Mouse (Mus musculus): ENCODE results near the gene Nrp2. TPM values are rescaled to one million over a fixed set of nuclear protein-coding genes. Genes with fewer than 3 reads are reported as not detected.

Nrp2 gene
- polyA plus RNA-seq, 1 experiment from 2014 or later, result 29.3 TPM

- Histone ChIP-seq H3K9me3 (ENCODE audit: control insufficient read depth, low read length) (no peaks in the 10 kb centered on the region), H3K27ac (ENCODE audit: low read depth, low read length) (no peak overlapping the region), H3K27me3 (ENCODE audit: control insufficient read depth, insufficient read depth, low read length) (no peaks in the 10 kb centered on the region), H3K4me3 (ENCODE audit: low read depth, low read length) (no peak overlapping the region), H3K36me3 (ENCODE audit: control insufficient read depth, insufficient read depth, low read length) (0 out of 2 replicates have a peak, but pooled peaks cover 2% of the 10 kb centered on the region), H3K4me1 (replicated peaks; ENCODE audit: control insufficient read depth, insufficient read depth, low read length) (no peaks in the 10 kb centered on the region), H3K9ac (ENCODE audit: low read depth, low read length) (no peak overlapping the region), H3K4me2 (replicated peaks; ENCODE audit: low read depth, low read length) (no peak overlapping the region)
- ATAC-seq (ENCODE audit: low FRiP score) (no peak), DNase-seq (ENCODE audit: low spot score) (no peak)
- WGBS, result 75% methylated on average over 3 of the region's 3 CpGs
Measured at GRCm38 (mm10) chr1:62801842-62802241, 98.8 kb downstream of the Nrp2 start.

- no peaks in the 10 kb centered on the region for H3K9me3 ChIP-seq (ENCODE audit: control insufficient read depth, low read length)
- H3K4me2 ChIP-seq (replicated peaks; ENCODE audit: low read depth, low read length), result no peak overlapping the region
- 87% methylated on average over 1 of the region's 1 CpGs for WGBS
- no peaks in the 10 kb centered on the region for H3K4me1 ChIP-seq (replicated peaks; ENCODE audit: control insufficient read depth, insufficient read depth, low read length)
- no peak overlapping the region for H3K9ac ChIP-seq (ENCODE audit: low read depth, low read length)
- no peak for ATAC-seq (ENCODE audit: low FRiP score)
- 0 out of 2 replicates have a peak, but pooled peaks cover 2% of the 10 kb centered on the region for H3K36me3 ChIP-seq (ENCODE audit: control insufficient read depth, insufficient read depth, low read length)
- no peaks in the 10 kb centered on the region for H3K27me3 ChIP-seq (ENCODE audit: control insufficient read depth, insufficient read depth, low read length)
- no peak for DNase-seq (ENCODE audit: low spot score)
- no peak overlapping the region for H3K4me3 ChIP-seq (ENCODE audit: low read depth, low read length)
- no peak overlapping the region for H3K27ac ChIP-seq (ENCODE audit: low read depth, low read length)
Measured at GRCm38 (mm10) chr1:62803544-62803943, 100.5 kb downstream of the Nrp2 start.

DNA sequence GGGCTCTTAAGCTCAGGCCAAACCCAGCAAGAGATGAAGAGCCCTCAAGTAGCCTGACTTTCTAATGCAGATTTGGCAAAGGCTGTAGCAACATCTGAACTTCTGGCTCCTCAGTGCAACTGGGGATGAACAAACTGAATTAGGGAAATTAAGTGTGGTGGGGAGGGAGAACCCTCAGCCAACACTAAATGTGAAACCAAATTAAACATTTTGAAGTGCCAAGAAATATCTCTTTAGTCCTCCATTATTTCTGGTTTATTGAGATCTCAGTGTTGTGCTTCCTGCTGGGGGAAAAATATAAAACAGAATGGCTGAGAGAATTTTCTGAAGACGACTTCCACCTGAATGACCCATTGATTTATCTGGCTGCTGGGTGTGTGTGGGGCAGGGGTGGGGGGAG is 102.9 kb downstream of the Nrp2 start:
- no peak overlapping the region for H3K4me2 ChIP-seq (replicated peaks; ENCODE audit: low read depth, low read length)
- DNase-seq (ENCODE audit: low spot score) (no peak), ATAC-seq (ENCODE audit: low FRiP score) (no peak)
- H3K36me3 ChIP-seq (ENCODE audit: control insufficient read depth, insufficient read depth, low read length), result 0 out of 2 replicates have a peak, but pooled peaks cover 2% of the 10 kb centered on the region
- no peak overlapping the region for H3K9ac ChIP-seq (ENCODE audit: low read depth, low read length)
- WGBS, result 14% methylated on average over 1 of the region's 1 CpGs
- H3K9me3 ChIP-seq (ENCODE audit: control insufficient read depth, low read length), result no peaks in the 10 kb centered on the region
- H3K27ac ChIP-seq (ENCODE audit: low read depth, low read length), result no peak overlapping the region
- no peaks in the 10 kb centered on the region for H3K27me3 ChIP-seq (ENCODE audit: control insufficient read depth, insufficient read depth, low read length)
- H3K4me1 ChIP-seq (replicated peaks; ENCODE audit: control insufficient read depth, insufficient read depth, low read length), result no peaks in the 10 kb centered on the region
- no peak overlapping the region for H3K4me3 ChIP-seq (ENCODE audit: low read depth, low read length)

GRCm38 (mm10) chr1:62808395-62808794 is 105.3 kb downstream of the Nrp2 start:
- no peaks in the 10 kb centered on the region for H3K27me3 ChIP-seq (ENCODE audit: control insufficient read depth, insufficient read depth, low read length)
- ATAC-seq (ENCODE audit: low FRiP score) (no peak), DNase-seq (ENCODE audit: low spot score) (no peak)
- no peak overlapping the region for H3K9ac ChIP-seq (ENCODE audit: low read depth, low read length)
- H3K4me3 ChIP-seq (ENCODE audit: low read depth, low read length), result no peak overlapping the region
- H3K27ac ChIP-seq (ENCODE audit: low read depth, low read length), result no peak overlapping the region
- H3K36me3 ChIP-seq (ENCODE audit: control insufficient read depth, insufficient read depth, low read length), result no peaks in the 10 kb centered on the region
- no peak overlapping the region for H3K4me2 ChIP-seq (replicated peaks; ENCODE audit: low read depth, low read length)
- H3K9me3 ChIP-seq (ENCODE audit: control insufficient read depth, low read length), result no peaks in the 10 kb centered on the region
- WGBS, result 89% methylated on average over 4 of the region's 4 CpGs
- H3K4me1 ChIP-seq (replicated peaks; ENCODE audit: control insufficient read depth, insufficient read depth, low read length), result no peaks in the 10 kb centered on the region

DNA sequence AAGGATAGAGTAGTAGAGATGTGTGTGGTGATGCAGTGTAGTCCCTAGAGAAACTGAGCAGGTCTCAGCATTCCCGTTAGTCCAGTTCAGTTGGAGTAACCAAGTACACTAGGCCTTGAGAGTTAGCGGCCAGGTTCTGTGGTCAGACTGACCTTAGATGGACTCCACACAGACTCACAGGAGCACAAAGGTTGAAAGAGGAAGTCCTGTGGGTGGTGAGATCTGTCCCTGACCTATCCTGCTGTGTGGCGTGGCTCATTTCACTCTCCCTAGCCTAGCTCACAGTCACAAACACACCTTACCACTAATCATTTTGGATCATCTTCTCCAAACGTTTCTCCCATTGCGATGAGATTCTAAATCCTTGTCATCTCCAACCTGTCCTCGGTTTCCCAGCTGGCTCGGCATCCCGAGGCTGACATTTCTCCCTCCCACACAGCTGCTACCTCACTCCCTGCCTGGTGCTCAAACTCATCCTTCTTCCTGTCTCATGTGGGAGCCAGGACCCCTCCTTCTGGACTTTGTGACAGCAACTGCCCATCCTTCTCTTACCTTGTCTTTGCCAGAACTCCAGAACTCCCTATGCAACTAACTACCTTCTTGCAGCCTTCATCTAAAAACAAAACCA is 106.6 kb downstream of the Nrp2 start:
- WGBS, result 83% methylated on average over 8 of the region's 8 CpGs
- Histone ChIP-seq H3K9ac (ENCODE audit: low read depth, low read length) (no peak overlapping the region), H3K9me3 (ENCODE audit: control insufficient read depth, low read length) (no peaks in the 10 kb centered on the region), H3K36me3 (ENCODE audit: control insufficient read depth, insufficient read depth, low read length) (no peaks in the 10 kb centered on the region), H3K4me1 (replicated peaks; ENCODE audit: control insufficient read depth, insufficient read depth, low read length) (no peaks in the 10 kb centered on the region), H3K27ac (ENCODE audit: low read depth, low read length) (no peak overlapping the region), H3K4me2 (replicated peaks; ENCODE audit: low read depth, low read length) (no peak overlapping the region), H3K4me3 (ENCODE audit: low read depth, low read length) (no peak overlapping the region), H3K27me3 (ENCODE audit: control insufficient read depth, insufficient read depth, low read length) (no peaks in the 10 kb centered on the region)
- DNase-seq (ENCODE audit: low spot score) (no peak), ATAC-seq (ENCODE audit: low FRiP score) (no peak)

DNA sequence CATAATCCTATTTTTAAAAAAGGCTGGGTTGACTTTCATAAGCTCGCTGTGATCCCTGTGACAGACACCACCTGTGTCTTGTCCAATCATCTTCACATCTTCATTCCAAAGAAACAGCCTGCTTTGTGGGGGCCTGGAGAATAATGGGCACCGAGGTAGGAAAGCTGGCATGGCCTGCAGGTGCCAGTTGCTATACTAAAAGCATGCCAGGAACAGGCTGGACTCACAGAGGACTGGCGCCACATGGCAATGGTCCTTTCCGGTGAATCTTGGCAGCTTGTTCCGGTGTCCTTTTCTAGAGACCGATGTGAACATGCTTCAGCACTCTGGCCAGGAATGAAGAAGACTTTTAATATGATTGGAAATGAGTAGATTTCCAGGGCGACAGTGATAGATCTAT is 108.1 kb downstream of the Nrp2 start:
- Histone ChIP-seq H3K36me3 (ENCODE audit: control insufficient read depth, insufficient read depth, low read length) (no peaks in the 10 kb centered on the region), H3K9me3 (ENCODE audit: control insufficient read depth, low read length) (no peaks in the 10 kb centered on the region), H3K4me2 (replicated peaks; ENCODE audit: low read depth, low read length) (no peak overlapping the region), H3K4me3 (ENCODE audit: low read depth, low read length) (no peak overlapping the region), H3K9ac (ENCODE audit: low read depth, low read length) (no peak overlapping the region), H3K4me1 (replicated peaks; ENCODE audit: control insufficient read depth, insufficient read depth, low read length) (no peaks in the 10 kb centered on the region), H3K27me3 (ENCODE audit: control insufficient read depth, insufficient read depth, low read length) (no peaks in the 10 kb centered on the region), H3K27ac (ENCODE audit: low read depth, low read length) (no peak overlapping the region)
- ATAC-seq (ENCODE audit: low FRiP score) (no peak), DNase-seq (ENCODE audit: low spot score) (no peak)
- 93% methylated on average over 7 of the region's 7 CpGs for WGBS

GRCm38 (mm10) chr1:62812701-62813684 is 109.9 kb downstream of the Nrp2 start:
- Histone ChIP-seq H3K4me3 (ENCODE audit: low read depth, low read length) (no peak overlapping the region), H3K27ac (ENCODE audit: low read depth, low read length) (no peak overlapping the region), H3K4me2 (replicated peaks; ENCODE audit: low read depth, low read length) (no peak overlapping the region), H3K9me3 (ENCODE audit: control insufficient read depth, low read length) (no peaks in the 10 kb centered on the region), H3K4me1 (replicated peaks; ENCODE audit: control insufficient read depth, insufficient read depth, low read length) (no peaks in the 10 kb centered on the region), H3K9ac (ENCODE audit: low read depth, low read length) (no peak overlapping the region), H3K27me3 (ENCODE audit: control insufficient read depth, insufficient read depth, low read length) (no peaks in the 10 kb centered on the region), H3K36me3 (ENCODE audit: control insufficient read depth, insufficient read depth, low read length) (no peaks in the 10 kb centered on the region)
- WGBS, result 56% methylated on average over 10 of the region's 10 CpGs
- ATAC-seq (ENCODE audit: low FRiP score) (no peak), DNase-seq (ENCODE audit: low spot score) (no peak)

- H3K36me3 ChIP-seq (ENCODE audit: control insufficient read depth, insufficient read depth, low read length), result no peaks in the 10 kb centered on the region
Measured at GRCm38 (mm10) chr1:62813938-62814337, 110.9 kb downstream of the Nrp2 start.

More at GRCm38 (mm10) chr1:62813938-62814337, 110.9 kb downstream of the Nrp2 start:
- Histone ChIP-seq H3K27me3 (ENCODE audit: control insufficient read depth, insufficient read depth, low read length) (no peaks in the 10 kb centered on the region), H3K4me1 (replicated peaks; ENCODE audit: control insufficient read depth, insufficient read depth, low read length) (no peaks in the 10 kb centered on the region), H3K27ac (ENCODE audit: low read depth, low read length) (no peak overlapping the region), H3K4me2 (replicated peaks; ENCODE audit: low read depth, low read length) (no peak overlapping the region), H3K9ac (ENCODE audit: low read depth, low read length) (no peak overlapping the region), H3K9me3 (ENCODE audit: control insufficient read depth, low read length) (no peaks in the 10 kb centered on the region), H3K4me3 (ENCODE audit: low read depth, low read length) (no peak overlapping the region)
- 57% methylated on average over 1 of the region's 1 CpGs for WGBS
- DNase-seq (ENCODE audit: low spot score) (no peak), ATAC-seq (ENCODE audit: low FRiP score) (no peak)
